Mouse (Mus musculus): ENCODE data around the gene Ldlrap1.

The Ldlrap1 gene

GRCm38 (mm10) chr4:134750825-134751224 lies 17.0 kb downstream of the Ldlrap1 start:
- no peak for DNase-seq (ENCODE audit: low spot score)

DNA sequence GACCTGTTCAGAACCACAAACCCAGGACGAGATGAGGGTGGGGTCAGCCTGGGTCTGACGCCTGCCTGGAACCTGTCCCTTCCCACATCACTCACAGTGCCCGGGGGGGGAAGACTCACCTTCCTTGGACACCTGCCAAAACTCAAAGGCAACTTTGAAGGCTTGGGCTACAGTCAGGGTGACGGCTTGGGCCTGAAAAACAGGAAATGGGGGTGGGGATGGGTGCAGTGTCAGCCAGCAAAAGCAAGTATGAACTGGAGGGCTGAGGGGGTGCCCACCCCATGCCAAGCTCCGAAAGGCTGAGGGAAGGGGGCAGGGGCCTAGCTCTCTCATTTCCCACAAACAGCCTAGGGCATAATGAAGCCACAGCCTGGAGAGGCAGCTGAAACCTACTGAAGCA lies 17.6 kb downstream of the Ldlrap1 start:
- DNase-seq (ENCODE audit: low spot score) = no peak

DNA sequence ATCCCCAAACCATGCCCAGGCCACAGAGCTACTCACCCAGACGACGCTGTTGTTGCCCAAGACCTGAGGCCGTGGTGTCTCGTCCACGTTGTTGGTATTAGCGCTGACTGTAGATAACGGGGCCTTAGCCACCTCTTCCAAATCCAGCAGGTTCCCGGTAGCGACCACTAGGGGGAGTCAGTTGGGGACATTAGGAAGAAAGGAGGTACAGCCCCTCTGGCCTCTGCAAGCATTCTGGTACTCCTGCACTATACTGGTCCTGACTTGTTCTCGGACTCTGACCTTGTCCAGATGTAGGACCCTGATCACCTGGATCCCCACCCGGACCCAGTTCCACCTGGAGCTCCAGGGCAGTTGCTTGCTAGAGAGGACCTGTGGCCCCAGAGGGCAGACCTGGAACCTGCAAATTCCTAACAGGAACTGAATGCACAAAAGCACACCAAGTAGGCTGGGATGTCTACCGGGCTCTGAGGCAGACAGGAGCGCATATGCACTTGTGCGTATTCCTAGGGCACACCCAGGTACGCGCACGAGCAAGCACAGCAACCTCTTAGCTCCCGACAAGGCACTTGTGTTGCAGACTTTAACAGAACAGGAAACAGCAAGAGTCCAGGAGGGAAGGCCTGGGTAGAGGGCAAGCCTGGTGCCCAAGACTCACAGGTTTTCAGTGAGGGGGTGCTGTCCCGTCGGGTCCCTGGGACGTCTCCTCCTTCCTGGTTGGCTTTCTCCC lies 18.4 kb downstream of the Ldlrap1 start:
- no peak for DNase-seq (ENCODE audit: low spot score)

- DNase-seq (ENCODE audit: low spot score) = peak; percentile 59
These were observed 21.7 kb downstream of the Ldlrap1 start for GRCm38 (mm10) chr4:134745900-134746661.

GRCm38 (mm10) chr4:134743881-134744633 lies 23.8 kb downstream of the Ldlrap1 start:
- DNase-seq (ENCODE audit: low spot score) = no peak

- DNase-seq (ENCODE audit: low spot score) = no peak
These were observed 25.9 kb downstream of the Ldlrap1 start for GRCm38 (mm10) chr4:134741949-134742348.

DNA sequence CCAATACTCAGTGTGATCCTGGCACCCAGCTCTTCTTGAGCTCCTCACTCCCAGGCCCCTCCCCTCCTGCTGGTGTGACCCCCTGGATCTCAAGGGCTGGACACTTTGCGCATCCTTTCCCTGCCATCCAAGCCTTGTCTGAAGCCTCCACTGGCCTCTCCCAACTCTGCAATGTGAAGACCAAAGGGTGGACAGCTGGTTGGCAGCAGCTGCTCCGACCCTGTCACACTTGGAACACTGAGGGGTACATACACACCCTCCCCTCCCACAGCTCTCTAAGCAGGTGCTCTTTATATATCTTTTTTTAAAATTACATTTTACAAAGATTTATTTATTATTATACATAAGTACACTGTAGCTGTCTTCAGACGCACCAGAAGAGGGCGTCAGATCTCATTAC lies 27.6 kb downstream of the Ldlrap1 start:
- no peak for DNase-seq (ENCODE audit: low spot score)

GRCm38 (mm10) chr4:134739530-134739929 lies 28.3 kb downstream of the Ldlrap1 start:
- DNase-seq (ENCODE audit: low spot score) = no peak

- no peak for DNase-seq (ENCODE audit: low spot score)
These were observed 30.4 kb downstream of the Ldlrap1 start for GRCm38 (mm10) chr4:134737365-134737910.

DNA sequence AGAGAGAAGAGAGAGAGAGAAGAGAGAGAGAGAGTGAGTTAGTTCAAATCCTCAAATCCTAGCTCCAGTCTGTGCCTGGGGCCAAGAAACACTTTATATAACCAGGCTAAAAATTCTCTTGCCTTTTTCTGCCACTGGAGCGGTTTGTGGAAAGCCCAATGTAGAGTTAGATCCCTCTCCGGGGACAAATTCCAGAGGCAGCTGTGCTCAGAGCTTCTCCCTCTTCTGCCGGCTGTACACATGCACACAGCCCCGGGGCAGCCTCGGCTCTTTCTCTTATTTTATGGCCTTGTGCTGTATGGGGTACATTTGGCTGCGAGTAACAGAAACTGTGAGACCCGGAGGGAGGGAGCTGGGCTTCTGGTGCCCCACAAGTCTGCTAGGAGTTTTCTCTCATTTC lies 31.7 kb downstream of the Ldlrap1 start:
- DNase-seq (ENCODE audit: low spot score) = no peak

DNA sequence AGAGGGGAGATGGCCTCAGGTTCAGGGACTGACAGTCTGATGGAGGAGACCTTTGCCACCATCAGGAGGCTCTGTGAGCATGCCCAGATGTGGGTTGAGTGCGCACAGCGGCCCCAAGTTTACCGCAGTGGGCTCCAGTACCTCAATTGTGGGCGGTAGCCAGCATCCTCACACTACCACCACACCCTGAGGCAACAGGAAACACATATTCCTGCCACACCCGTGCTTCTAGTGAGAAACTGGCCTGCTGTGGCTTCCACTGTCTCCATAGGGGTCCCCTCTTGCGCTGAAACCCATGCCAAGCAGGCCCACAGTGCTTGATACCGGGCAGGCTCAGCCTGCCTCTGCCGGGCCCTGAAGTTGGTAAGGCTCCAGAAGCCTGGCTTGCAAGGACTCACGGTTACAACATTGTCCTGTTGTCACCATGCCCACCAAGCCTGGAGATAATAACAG lies 33.2 kb downstream of the Ldlrap1 start:
- no peak for DNase-seq (ENCODE audit: low spot score)

GRCm38 (mm10) chr4:134734038-134734628 lies 33.7 kb downstream of the Ldlrap1 start:
- DNase-seq (ENCODE audit: low spot score) = no peak

DNA sequence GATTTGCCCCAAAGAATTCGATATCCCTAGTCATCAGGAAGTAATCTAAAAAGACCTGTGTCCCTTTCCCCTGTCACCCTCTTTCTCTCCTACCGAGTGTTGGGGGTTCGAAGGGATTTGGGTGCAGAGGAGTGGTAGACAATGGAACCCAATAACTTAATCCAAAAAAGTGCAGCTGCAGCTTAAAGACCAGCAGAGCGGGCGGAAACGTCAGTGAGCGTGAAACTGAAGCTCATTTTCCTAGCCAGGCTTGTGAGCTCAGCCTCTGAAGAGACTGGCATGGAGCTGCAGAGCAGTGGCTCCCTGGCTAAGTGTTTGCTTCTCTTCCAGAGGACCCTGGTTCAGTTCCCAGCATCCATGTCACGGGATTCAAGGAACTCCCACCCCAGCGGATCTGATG lies 34.5 kb downstream of the Ldlrap1 start:
- no peak for DNase-seq (ENCODE audit: low spot score)

- no peak for DNase-seq (ENCODE audit: low spot score)
These were observed 37.7 kb downstream of the Ldlrap1 start for GRCm38 (mm10) chr4:134730106-134730505.

GRCm38 (mm10) chr4:134725735-134726345 lies 42.0 kb downstream of the Ldlrap1 start:
- DNase-seq (ENCODE audit: low spot score) = no peak

GRCm38 (mm10) chr4:134724974-134725373 lies 42.9 kb downstream of the Ldlrap1 start:
- no peak for DNase-seq (ENCODE audit: low spot score)

DNA sequence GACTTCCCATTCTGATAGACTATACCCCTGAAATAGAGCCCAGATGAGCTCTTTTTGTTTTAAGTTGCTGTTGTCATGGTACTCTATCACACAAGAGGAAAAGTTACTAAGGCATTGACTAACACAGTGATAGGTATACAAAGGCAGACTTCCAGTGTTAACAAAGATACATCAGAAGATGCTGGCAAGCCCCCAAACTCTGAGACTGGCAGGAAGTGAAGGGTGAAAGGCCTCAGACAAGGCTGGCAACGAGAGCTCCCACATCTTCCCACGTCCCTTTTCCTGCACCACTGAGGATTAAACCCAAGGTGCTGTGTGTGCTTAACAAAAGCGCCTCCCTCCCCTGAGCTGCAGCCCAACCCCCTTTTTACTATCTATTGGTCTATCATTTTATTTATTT lies 44.6 kb downstream of the Ldlrap1 start:
- no peak for DNase-seq (ENCODE audit: low spot score)

DNA sequence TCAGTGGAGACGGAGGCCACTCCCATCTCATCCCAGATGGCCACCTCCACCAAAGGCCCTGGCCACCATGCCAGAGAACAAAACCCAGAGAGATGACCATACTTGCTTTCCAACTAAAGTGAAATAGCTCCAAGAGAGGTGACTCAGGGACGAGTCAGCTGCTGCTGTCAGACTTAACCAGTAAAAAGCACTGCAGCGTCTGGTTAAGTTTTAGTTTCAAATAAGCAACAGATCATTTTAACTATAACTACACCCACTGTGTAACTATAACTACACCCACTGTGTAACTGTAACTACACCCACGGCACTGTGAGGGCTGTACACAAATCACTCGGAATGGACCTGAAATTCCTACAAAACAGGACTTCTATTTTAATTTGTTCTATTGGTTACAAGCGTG lies 46.7 kb downstream of the Ldlrap1 start:
- DNase-seq (ENCODE audit: low spot score) = no peak

DNA sequence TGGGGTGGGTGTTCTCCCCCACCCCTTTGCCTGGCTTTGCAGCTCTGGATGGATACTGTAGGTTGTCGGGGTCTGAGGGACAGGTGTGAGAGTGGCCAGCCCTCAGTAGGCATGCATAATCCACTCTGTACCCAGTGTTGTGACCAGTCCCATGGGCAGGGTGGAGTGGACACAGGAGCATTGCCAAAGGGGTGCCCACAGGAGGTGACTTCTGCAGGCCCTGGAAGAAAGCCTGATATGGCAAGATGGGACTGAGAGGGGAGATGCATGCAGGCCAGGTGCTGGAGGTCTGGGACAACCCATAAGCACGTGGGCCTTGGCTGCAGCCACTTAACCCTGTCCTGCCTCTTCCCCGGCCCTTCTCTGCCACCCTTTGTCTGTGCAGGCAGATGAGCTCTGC lies 47.5 kb downstream of the Ldlrap1 start:
- DNase-seq (ENCODE audit: low spot score) = no peak

DNA sequence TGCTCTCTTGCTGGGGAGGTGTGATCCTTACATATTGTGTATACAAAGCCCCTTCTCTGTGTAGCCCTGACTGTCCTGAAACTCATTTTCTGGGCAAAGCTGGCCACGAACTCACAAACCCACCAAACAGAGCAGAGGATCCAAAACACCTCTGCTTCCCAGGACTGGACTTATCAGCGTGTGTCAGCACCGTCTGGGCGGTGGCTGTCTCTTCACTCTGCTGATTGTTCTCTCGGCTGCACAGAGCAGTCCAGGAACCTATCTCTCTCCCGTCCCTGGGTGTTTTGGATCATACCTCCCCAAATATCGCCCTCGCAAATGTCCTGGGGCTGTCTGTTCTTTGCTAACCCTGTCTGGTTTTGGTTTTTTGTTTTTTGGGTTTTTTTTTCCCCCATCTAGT lies 48.3 kb downstream of the Ldlrap1 start:
- DNase-seq (ENCODE audit: low spot score) = no peak

GRCm38 (mm10) chr4:134713937-134714336 lies 53.9 kb downstream of the Ldlrap1 start:
- DNase-seq (ENCODE audit: low spot score) = peak; percentile 44

- DNase-seq (ENCODE audit: low spot score) = no peak
These were observed 62.5 kb downstream of the Ldlrap1 start for GRCm38 (mm10) chr4:134705311-134705710.

All from layer of hippocampus, adult 9-10 months (tissue).